Mouse (Mus musculus) C2C12 (cell line): ENCODE data around the gene Psmb2. TPM values are rescaled to one million over a fixed set of nuclear protein-coding genes. Genes with fewer than 3 reads are reported as not detected.

ENCODE experiments used
- H3K27me3 ChIP-seq: one replicate; pipeline ENCODE4 v1.6.1; 2011; ENCODE audit not compliant: control insufficient read depth, insufficient read depth, insufficient read length
- H3K36me3 ChIP-seq: one replicate; pipeline ENCODE4 v1.6.1; 2011; ENCODE audit not compliant: control insufficient read depth, insufficient read depth
- H3K4me3 ChIP-seq: one replicate; pipeline ENCODE4 v1.5.1; 2011; ENCODE audit warnings: mild to moderate bottlenecking, control low read depth; ENCODE audit not compliant: poor library complexity, insufficient read depth, severe bottlenecking
- H3K79me2 ChIP-seq: one replicate; pipeline ENCODE4 v1.6.1; 2011; ENCODE audit not compliant: control insufficient read depth, insufficient read depth
- H3K79me3 ChIP-seq: one replicate; pipeline ENCODE4 v1.6.1; 2011; ENCODE audit warnings: low read depth, control low read depth
- H3ac ChIP-seq: one replicate; pipeline ENCODE3; 2011; ENCODE audit warnings: low read depth; ENCODE audit not compliant: control insufficient read depth, insufficient read length
- CEBPB ChIP-seq: IDR thresholded peaks from one replicate; pipeline ENCODE4 v1.6.1; 2011; ENCODE audit warnings: low read depth, mild to moderate bottlenecking, control low read depth, moderate library complexity
- CTCF ChIP-seq: IDR thresholded peaks from one replicate; pipeline ENCODE4 v1.5.1; 2011; ENCODE audit not compliant: control insufficient read depth, insufficient read depth, insufficient read length
- FOSL1 ChIP-seq: IDR thresholded peaks from one replicate; pipeline ENCODE4 v1.8.0; 2011; ENCODE audit warnings: mild to moderate bottlenecking, low read length; ENCODE audit not compliant: poor library complexity, insufficient read depth, severe bottlenecking
- MAX ChIP-seq: IDR thresholded peaks from one replicate; pipeline ENCODE4 v1.6.1; 2011; ENCODE audit warnings: mild to moderate bottlenecking, control low read depth
- MYOD1 ChIP-seq: IDR thresholded peaks from one replicate; pipeline ENCODE4 v1.6.1; 2011; ENCODE audit warnings: low read depth; ENCODE audit not compliant: control insufficient read depth, insufficient read length
- MYOG ChIP-seq: IDR thresholded peaks from one replicate; pipeline ENCODE4 v1.6.1; 2011; ENCODE audit not compliant: control insufficient read depth, insufficient read length; ENCODE audit errors: extremely low read depth
- USF1 ChIP-seq: IDR thresholded peaks from one replicate; pipeline ENCODE4 v1.6.1; 2011; ENCODE audit warnings: low read depth, mild to moderate bottlenecking, control low read depth, moderate library complexity
- polyA plus RNA-seq: library from polyadenylated mRNA; unstranded; fragments of >200 nt; fragmentation: generic; extraction: Trizol; gene quantifications from one replicate; pipeline ENCODE4 v1.2.1, GENCODE M21; 2012; ENCODE audit warnings: missing spikeins

The Psmb2 gene
- polyA plus RNA-seq, 1 experiment = 243 TPM

GRCm38 (mm10) chr4:126750046-126750683 lies 72.7 kb downstream of the Psmb2 start:
- peaks cover 19% of the 10 kb centered on the region for H3K79me3 ChIP-seq
- H3K4me3 ChIP-seq = no peak overlapping the region
- H3K36me3 ChIP-seq = peaks cover 38% of the 10 kb centered on the region
- TF ChIP-seq CTCF (no peak), MYOG (no peak), MAX (no peak), MYOD1 (no peak), CEBPB (no peak), USF1 (no peak), FOSL1 (no peak)
- H3ac ChIP-seq = no peak overlapping the region
- peaks cover 63% of the 10 kb centered on the region for H3K79me2 ChIP-seq
- no peaks in the 10 kb centered on the region for H3K27me3 ChIP-seq

GRCm38 (mm10) chr4:126750863-126751555 lies 73.6 kb downstream of the Psmb2 start:
- Histone ChIP-seq H3K36me3 (peaks cover 30% of the 10 kb centered on the region), H3ac (no peak overlapping the region), H3K27me3 (no peaks in the 10 kb centered on the region), H3K4me3 (no peak overlapping the region), H3K79me2 (peaks cover 71% of the 10 kb centered on the region), H3K79me3 (peaks cover 19% of the 10 kb centered on the region)
- TF ChIP-seq CEBPB (peak; percentile 47), MYOD1 (no peak)

GRCm38 (mm10) chr4:126751556-126752023 lies 74.2 kb downstream of the Psmb2 start:
- Histone ChIP-seq H3ac (peak overlapping the region; percentile 65), H3K36me3 (peaks cover 30% of the 10 kb centered on the region), H3K4me3 (peak overlapping the region; percentile 85), H3K27me3 (no peaks in the 10 kb centered on the region), H3K79me3 (peaks cover 19% of the 10 kb centered on the region), H3K79me2 (peaks cover 71% of the 10 kb centered on the region)
- TF ChIP-seq USF1 = no peak
- no peak for TF ChIP-seq MAX
- no peak for TF ChIP-seq FOSL1
- no peak for TF ChIP-seq MYOD1

- Histone ChIP-seq H3K79me3 (peaks cover 19% of the 10 kb centered on the region), H3K27me3 (no peaks in the 10 kb centered on the region), H3K4me3 (peak overlapping the region; percentile 85), H3K36me3 (peaks cover 25% of the 10 kb centered on the region), H3ac (peak overlapping the region; percentile 95), H3K79me2 (peaks cover 71% of the 10 kb centered on the region)
- no peak for TF ChIP-seq USF1
- no peak for TF ChIP-seq MAX
- no peak for TF ChIP-seq MYOG
- no peak for TF ChIP-seq CTCF
- no peak for TF ChIP-seq MYOD1
- no peak for TF ChIP-seq CEBPB
- no peak for TF ChIP-seq FOSL1
Measured at GRCm38 (mm10) chr4:126752024-126752607, 74.7 kb downstream of the Psmb2 start.

- H3K4me3 ChIP-seq = peak overlapping the region; percentile 85
- H3K36me3 ChIP-seq = peaks cover 23% of the 10 kb centered on the region
- no peak for TF ChIP-seq CEBPB
- no peak for TF ChIP-seq CTCF
- TF ChIP-seq MYOD1 = no peak
- TF ChIP-seq FOSL1 = no peak
- no peak for TF ChIP-seq USF1
- no peak for TF ChIP-seq MAX
- no peak for TF ChIP-seq MYOG
- peak overlapping the region; percentile 95 for H3ac ChIP-seq
- peaks cover 19% of the 10 kb centered on the region for H3K79me3 ChIP-seq
- peaks cover 71% of the 10 kb centered on the region for H3K79me2 ChIP-seq
- no peaks in the 10 kb centered on the region for H3K27me3 ChIP-seq
Measured at GRCm38 (mm10) chr4:126752608-126753141, 75.2 kb downstream of the Psmb2 start.
